ENCODE assay signal across 23 mouse cellular contexts in the genomic region with DNA sequence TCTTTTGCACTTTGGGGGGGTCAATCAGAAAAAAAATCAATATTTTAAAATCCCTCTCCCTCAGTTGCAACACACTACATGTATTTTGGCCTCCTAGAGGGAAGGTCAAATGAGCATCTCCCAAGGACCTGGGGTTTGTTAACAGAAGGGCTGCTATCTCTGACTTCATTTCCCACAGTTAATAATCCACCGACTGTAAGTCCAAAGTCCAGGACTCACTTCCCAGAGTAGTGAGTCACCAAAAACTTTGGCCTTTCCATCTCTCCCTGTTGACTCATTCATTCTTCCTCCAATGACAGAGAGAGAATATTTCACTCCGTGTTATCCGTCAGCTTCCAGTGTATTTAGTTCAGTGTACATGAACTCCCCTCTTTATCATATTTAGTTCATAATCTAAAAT. TPM values are rescaled to one million over a fixed set of nuclear protein-coding genes. Genes with fewer than 3 reads are reported as not detected.
DNase-seq lines count a peak whose midpoint lies in the region; ATAC-seq and TF ChIP-seq lines count a peak whose summit lies in the region.
"Had no signal": no experiment of that assay in that cellular context is flagged by ENCODE, and none has a peak within 500 bp of the region (broad histone marks: within the 10 kb centered on the region; RNA-seq: fewer than 3 reads in every experiment).

No protein-coding gene starts in this region.

- peaks cover 42% of the 10 kb centered on the region for H3K36me3 ChIP-seq in liver, adult 2 months (ENCODE audit: control insufficient read depth, insufficient read depth, low read length)
- no peaks in the 10 kb centered on the region for H3K36me3 ChIP-seq in liver, embryonic 11.5 days (ENCODE audit: control insufficient read depth, insufficient read depth, low read length)
- H3K36me3 ChIP-seq in intestine, embryonic 14.5 days (ENCODE audit: control insufficient read depth, insufficient read depth, low read length) = no peaks in the 10 kb centered on the region
- H3K36me3 ChIP-seq in liver, embryonic 14.5 days (replicated peaks; ENCODE audit: control insufficient read depth, insufficient read depth, low read depth) = no peaks in the 10 kb centered on the region
- H3K36me3 ChIP-seq in midbrain, embryonic 13.5 days = no peaks in the 10 kb centered on the region
- H3K36me3 ChIP-seq: heart, embryonic 15.5 days; hindbrain, embryonic 10.5 days; neural tube, embryonic 12.5 days had no signal

- H3K4me3 ChIP-seq in liver, adult 2 months (ENCODE audit: insufficient read depth, low read depth, low read length) = peak overlapping the region; percentile 63; the same call in 1 of the 2 replicates
- H3K4me3 ChIP-seq in liver, embryonic 11.5 days (ENCODE audit: low read depth, low read length) = no peak overlapping the region
- H3K4me3 ChIP-seq in intestine, embryonic 14.5 days (ENCODE audit: low read depth, low read length) = no peak overlapping the region
- no peak overlapping the region for H3K4me3 ChIP-seq in liver, embryonic 14.5 days (ENCODE audit: insufficient read depth in 1 of 2, low read depth in 2 of 2, low read length in 2 of 2)
- no peak overlapping the region for H3K4me3 ChIP-seq in midbrain, embryonic 13.5 days (replicated peaks)
- H3K4me3 ChIP-seq: heart, embryonic 15.5 days; hindbrain, embryonic 10.5 days; neural tube, embryonic 12.5 days had no signal

- H3K27me3 ChIP-seq in liver, adult 2 months (ENCODE audit: control insufficient read depth, insufficient read depth, low read length) = no peaks in the 10 kb centered on the region
- H3K27me3 ChIP-seq in liver, embryonic 11.5 days (replicated peaks; ENCODE audit: control insufficient read depth, insufficient read depth, low read length) = no peaks in the 10 kb centered on the region
- no peaks in the 10 kb centered on the region for H3K27me3 ChIP-seq in intestine, embryonic 14.5 days (replicated peaks; ENCODE audit: control insufficient read depth, insufficient read depth, low read length)
- no peaks in the 10 kb centered on the region for H3K27me3 ChIP-seq in liver, embryonic 14.5 days (ENCODE audit: control insufficient read depth, insufficient read depth, low read length)
- H3K27me3 ChIP-seq in midbrain, embryonic 13.5 days = 0 out of 2 replicates have a peak, but pooled peaks cover 9% of the 10 kb centered on the region
- H3K27me3 ChIP-seq: heart, embryonic 15.5 days; neural tube, embryonic 12.5 days had no signal

- H3K4me1 ChIP-seq in liver, adult 2 months (ENCODE audit: control insufficient read depth, insufficient read depth, low read length) = peaks cover 34% of the 10 kb centered on the region
- peaks cover 6% of the 10 kb centered on the region; the same call in 1 of the 2 replicates for H3K4me1 ChIP-seq in liver, embryonic 11.5 days (replicated peaks; ENCODE audit: control insufficient read depth, insufficient read depth, low read length)
- peaks cover 7% of the 10 kb centered on the region; the same call in 1 of the 2 replicates for H3K4me1 ChIP-seq in intestine, embryonic 14.5 days (replicated peaks; ENCODE audit: control insufficient read depth, insufficient read depth, low read length)
- peaks cover 5 to 7% of the 10 kb centered on the region in 2 experiments; a peak in 3 of 4 replicates for H3K4me1 ChIP-seq in liver, embryonic 14.5 days (replicated peaks; ENCODE audit: control insufficient read depth in 2 of 2, insufficient read depth in 2 of 2, low read length in 1 of 2)
- peaks cover 16% of the 10 kb centered on the region for H3K4me1 ChIP-seq in midbrain, embryonic 13.5 days (replicated peaks)

- TF ChIP-seq EP300 in liver, embryonic 14.5 days (IDR thresholded peaks at IDR 0.05; ENCODE audit: low read depth) = no peak

- peak; percentile 99 for DNase-seq in liver, adult 2 months (ENCODE audit: extremely low read depth, low read depth, low spot score)
- no peak for DNase-seq in liver, embryonic 11.5 days (ENCODE audit: low spot score)
- no peak for DNase-seq in intestine, embryonic 14.5 days (ENCODE audit: low spot score)
- no peak for DNase-seq in liver, embryonic 14.5 days (ENCODE audit: low read depth in 3 of 3, low spot score in 3 of 3)
- no peak for DNase-seq in neural tube, embryonic 10.5 days (ENCODE audit: extremely low spot score, low spot score)
- no peak for DNase-seq in lung, postnatal 36 days
- DNase-seq: adrenal gland, adult 8-10 months; cerebellum, postnatal 14 days; lung, embryonic 14.5 days; right cerebral cortex, postnatal 25 days had no signal

- H3K27ac ChIP-seq in liver, adult 2 months (replicated peaks; ENCODE audit: insufficient read depth, low read depth, low read length) = peak overlapping the region; percentile 97; the same call in 1 of the 2 replicates
- H3K27ac ChIP-seq in liver, embryonic 11.5 days (ENCODE audit: low read depth, low read length) = no peak overlapping the region
- no peak overlapping the region for H3K27ac ChIP-seq in intestine, embryonic 14.5 days (ENCODE audit: low read depth)
- H3K27ac ChIP-seq in liver, embryonic 14.5 days = no peak overlapping the region
- no peak overlapping the region for H3K27ac ChIP-seq in midbrain, embryonic 13.5 days
- H3K27ac ChIP-seq: heart, embryonic 15.5 days; neural tube, embryonic 12.5 days had no signal

- WGBS in liver, adult 2 months = 20% methylated on average over 3 of the region's 3 CpGs
- 76% methylated on average over 3 of the region's 3 CpGs for WGBS in liver, embryonic 11.5 days
- 69% methylated on average over 3 of the region's 3 CpGs for WGBS in intestine, embryonic 14.5 days
- 66% methylated on average over 3 of the region's 3 CpGs for WGBS in liver, embryonic 14.5 days (ENCODE audit: insufficient replicate concordance)
- WGBS in midbrain, embryonic 13.5 days = 89% methylated on average over 3 of the region's 3 CpGs

- no peak overlapping the region for H3K4me2 ChIP-seq in liver, embryonic 11.5 days
- no peak overlapping the region for H3K4me2 ChIP-seq in intestine, embryonic 14.5 days (ENCODE audit: low read length)
- H3K4me2 ChIP-seq in liver, embryonic 14.5 days (ENCODE audit: low read depth) = no peak overlapping the region
- H3K4me2 ChIP-seq in midbrain, embryonic 13.5 days (replicated peaks) = no peak overlapping the region
- H3K4me2 ChIP-seq: heart, embryonic 15.5 days; lung, embryonic 14.5 days; neural tube, embryonic 12.5 days had no signal

- H3K9ac ChIP-seq in liver, adult 2 months (ENCODE audit: low read depth, low read length) = no peak overlapping the region
- no peak overlapping the region for H3K9ac ChIP-seq in liver, embryonic 11.5 days (ENCODE audit: low read depth, low read length)
- no peak overlapping the region for H3K9ac ChIP-seq in intestine, embryonic 14.5 days (ENCODE audit: low read length)
- H3K9ac ChIP-seq in liver, embryonic 14.5 days (replicated peaks) = no peak overlapping the region
- no peak overlapping the region for H3K9ac ChIP-seq in midbrain, embryonic 13.5 days (replicated peaks)
- H3K9ac ChIP-seq: heart, embryonic 15.5 days; lung, embryonic 14.5 days; neural tube, embryonic 12.5 days had no signal

- no peak for TF ChIP-seq CTCF in liver, adult 2 months (IDR thresholded peaks at IDR 0.05; ENCODE audit: low read depth, low read length)
- no peak for TF ChIP-seq CTCF in liver, embryonic 14.5 days (IDR thresholded peaks at IDR 0.05; ENCODE audit: low read depth)

- no peak for ATAC-seq in liver, embryonic 11.5 days (replicated peaks; ENCODE audit: low FRiP score)
- peak; percentile 54; the same call in 1 of the 2 replicates for ATAC-seq in intestine, embryonic 14.5 days (replicated peaks; ENCODE audit: low FRiP score, low TSS enrichment, low read depth)
- ATAC-seq in liver, embryonic 14.5 days (ENCODE audit: insufficient read depth) = peak; percentile 57
- ATAC-seq in midbrain, embryonic 13.5 days = no peak
- ATAC-seq: forebrain, embryonic 16.5 days; inflammation-experienced regulatory T-cells, adult 6 months had no signal

- no peaks in the 10 kb centered on the region; the same call in 1 of the 2 replicates for H3K79me2 ChIP-seq in liver, adult 2 months (ENCODE audit: control insufficient read depth, insufficient read depth, low read length)

- no peak for TF ChIP-seq POLR2A in liver, adult 2 months (IDR thresholded peaks at IDR 0.05; ENCODE audit: extremely low read depth, insufficient read depth, low read length)

- no peaks in the 10 kb centered on the region for H3K9me3 ChIP-seq in liver, embryonic 11.5 days (ENCODE audit: control insufficient read depth, low read length)
- H3K9me3 ChIP-seq in intestine, embryonic 14.5 days (ENCODE audit: control insufficient read depth, low read length) = no peaks in the 10 kb centered on the region
- H3K9me3 ChIP-seq in liver, embryonic 14.5 days (ENCODE audit: control insufficient read depth, low read length) = no peaks in the 10 kb centered on the region
- H3K9me3 ChIP-seq in midbrain, embryonic 13.5 days = no peaks in the 10 kb centered on the region
- H3K9me3 ChIP-seq: heart, embryonic 15.5 days; hindbrain, embryonic 10.5 days; neural tube, embryonic 12.5 days had no signal

RNA-seq across cellular contexts. Expression of a gene that starts 16.7 kb away (rescaled TPM):
- not detected in 2 replicates for total RNA-seq in liver, adult 2 months (2014; rRNA removed)
- polyA plus RNA-seq in liver, adult 2 months (2012; rRNA removed) = 0.39 TPM in 1 of 2 replicates, not detected in the other
- polyA plus RNA-seq in liver, embryonic 11.5 days (2014; fragmentation: Nextera tagmentation; extraction: Ambion mirVana) = not detected in 2 replicates
- not detected in 2 replicates for polyA plus RNA-seq in intestine, embryonic 14.5 days (2014; fragmentation: Nextera tagmentation; extraction: Ambion mirVana)
- polyA plus RNA-seq in liver, embryonic 14.5 days (2012; rRNA removed) = not detected in 2 replicates
- polyA plus RNA-seq in liver, embryonic 14.5 days (2014; fragmentation: Nextera tagmentation; extraction: Ambion mirVana) = not detected in 2 replicates
- not detected in 2 replicates for polyA plus RNA-seq in midbrain, embryonic 13.5 days (2015; fragmentation: Nextera tagmentation; extraction: Ambion mirVana)
- total RNA-seq: gastrocnemius, adult 18-20 months; granulocyte monocyte progenitor cell, adult 5-6 weeks; layer of hippocampus, postnatal 14 days; left cerebral cortex, postnatal 36 days; megakaryocyte, adult 5-6 weeks; midbrain, postnatal 0 days had no signal
- polyA plus RNA-seq: forebrain, embryonic 16.5 days; heart, embryonic 15.5 days; hindbrain, embryonic 10.5 days; inflammation-experienced regulatory T-cells, adult 6 months; lung, embryonic 14.5 days; midbrain, postnatal 0 days; thymus, postnatal 0 days had no signal

RNA-seq across cellular contexts. Expression of a gene that starts 23.5 kb away (rescaled TPM):
- 48.8 and 49.7 TPM in 2 replicates for total RNA-seq in liver, adult 2 months (2014; rRNA removed)
- 33.1 and 33.7 TPM in 2 replicates for polyA plus RNA-seq in liver, adult 2 months (2012; rRNA removed)
- 4.2 and 5.8 TPM in 2 replicates for polyA plus RNA-seq in liver, embryonic 11.5 days (2014; fragmentation: Nextera tagmentation; extraction: Ambion mirVana)
- polyA plus RNA-seq in intestine, embryonic 14.5 days (2014; fragmentation: Nextera tagmentation; extraction: Ambion mirVana) = 3.3 and 4.8 TPM in 2 replicates
- polyA plus RNA-seq in liver, embryonic 14.5 days (2012; rRNA removed) = 3.3 and 3.7 TPM in 2 replicates
- 6.7 and 7.2 TPM in 2 replicates for polyA plus RNA-seq in liver, embryonic 14.5 days (2014; fragmentation: Nextera tagmentation; extraction: Ambion mirVana)
- polyA plus RNA-seq in midbrain, embryonic 13.5 days (2015; fragmentation: Nextera tagmentation; extraction: Ambion mirVana) = 1.4 and 2.2 TPM in 2 replicates

RNA-seq across cellular contexts. Expression of a gene that starts 47.3 kb away (rescaled TPM):
- 21.8 and 22.8 TPM in 2 replicates for total RNA-seq in liver, adult 2 months (2014; rRNA removed)
- polyA plus RNA-seq in liver, adult 2 months (2012; rRNA removed) = 4.0 and 5.3 TPM in 2 replicates
- polyA plus RNA-seq in liver, embryonic 11.5 days (2014; fragmentation: Nextera tagmentation; extraction: Ambion mirVana) = 21.2 and 25.1 TPM in 2 replicates
- 22.4 and 23.7 TPM in 2 replicates for polyA plus RNA-seq in intestine, embryonic 14.5 days (2014; fragmentation: Nextera tagmentation; extraction: Ambion mirVana)
- polyA plus RNA-seq in liver, embryonic 14.5 days (2012; rRNA removed) = 11.7 and 15.2 TPM in 2 replicates
- polyA plus RNA-seq in liver, embryonic 14.5 days (2014; fragmentation: Nextera tagmentation; extraction: Ambion mirVana) = 23.5 and 26.5 TPM in 2 replicates
- 7.8 and 8.0 TPM in 2 replicates for polyA plus RNA-seq in midbrain, embryonic 13.5 days (2015; fragmentation: Nextera tagmentation; extraction: Ambion mirVana)

RNA-seq across cellular contexts. Expression of a gene that starts 55.9 kb away (rescaled TPM):
- 37.7 and 39.4 TPM in 2 replicates for total RNA-seq in liver, adult 2 months (2014; rRNA removed)
- 29.6 and 38.4 TPM in 2 replicates for polyA plus RNA-seq in liver, adult 2 months (2012; rRNA removed)
- polyA plus RNA-seq in liver, embryonic 11.5 days (2014; fragmentation: Nextera tagmentation; extraction: Ambion mirVana) = 15.0 and 15.2 TPM in 2 replicates
- polyA plus RNA-seq in intestine, embryonic 14.5 days (2014; fragmentation: Nextera tagmentation; extraction: Ambion mirVana) = 20.1 and 20.9 TPM in 2 replicates
- polyA plus RNA-seq in liver, embryonic 14.5 days (2012; rRNA removed) = 6.4 and 10.3 TPM in 2 replicates
- 7.7 and 9.7 TPM in 2 replicates for polyA plus RNA-seq in liver, embryonic 14.5 days (2014; fragmentation: Nextera tagmentation; extraction: Ambion mirVana)
- polyA plus RNA-seq in midbrain, embryonic 13.5 days (2015; fragmentation: Nextera tagmentation; extraction: Ambion mirVana) = 19.7 and 25.1 TPM in 2 replicates

Comparison
In these comparisons a context has a peak if more than half of its experiments do, and no peak if none do; other contexts are left out.
1. ATAC-seq: peak in intestine, embryonic 14.5 days (single experiment) and liver, embryonic 14.5 days (single experiment); none in liver, embryonic 11.5 days (single experiment) and midbrain, embryonic 13.5 days (single experiment).